Mouse (Mus musculus): ENCODE data around the gene Capza1.

The Capza1 gene

GRCm38 (mm10) chr3:104788561-104789311 is 75.6 kb downstream of the Capza1 start:
- no peak for DNase-seq (ENCODE audit: low spot score)

GRCm38 (mm10) chr3:104788075-104788474 is 76.2 kb downstream of the Capza1 start, which contains the start of gene Rhoc:
Gene Rhoc (plus strand): TSS chr3:104788375.
- no peak for DNase-seq (ENCODE audit: low spot score)

DNA sequence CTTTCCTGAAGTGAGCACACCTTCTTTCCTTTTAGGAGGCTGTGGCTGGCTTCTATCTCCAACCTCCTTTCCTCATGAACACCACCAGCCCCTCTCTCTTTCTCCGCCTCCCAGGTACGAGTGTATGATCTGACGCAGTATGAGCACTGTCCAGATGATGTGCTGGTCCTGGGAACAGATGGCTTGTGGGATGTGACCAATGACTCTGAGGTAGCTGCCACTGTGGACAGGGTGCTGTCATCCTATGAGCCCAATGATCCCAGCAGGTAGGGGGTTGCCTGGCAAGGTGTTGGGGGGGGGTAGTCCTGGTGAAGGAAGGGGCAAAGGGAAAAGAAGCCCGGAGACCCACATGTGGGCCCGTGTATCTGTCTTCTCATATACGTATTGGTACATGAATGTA is 79.0 kb downstream of the Capza1 start:
- DNase-seq (ENCODE audit: low spot score): no peak

DNA sequence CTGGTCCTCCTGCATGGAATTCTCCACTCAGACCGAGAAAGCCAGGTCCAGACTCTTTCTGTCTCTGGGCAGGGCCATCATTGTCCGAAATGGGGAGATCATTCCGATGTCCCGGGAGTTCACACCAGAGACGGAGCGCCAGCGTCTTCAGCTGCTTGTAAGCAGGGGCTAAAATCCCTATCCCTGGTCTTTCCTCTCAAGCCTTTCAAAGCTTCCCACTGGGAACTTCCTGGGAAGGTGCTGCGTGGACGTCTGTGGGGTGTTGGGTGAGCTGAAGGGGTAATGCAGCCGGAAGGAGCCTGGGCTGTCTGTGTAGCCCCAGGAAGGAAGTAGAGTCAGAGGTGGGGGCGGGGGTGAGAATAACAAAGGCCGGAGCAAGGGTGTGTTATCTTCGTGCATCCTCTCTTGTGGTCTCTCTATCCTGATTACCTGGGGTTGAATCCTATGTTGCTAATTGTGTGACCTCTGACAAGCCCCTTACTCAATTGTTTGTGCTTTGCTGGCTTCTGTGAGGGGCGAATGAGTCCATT is 80.3 kb downstream of the Capza1 start:
- DNase-seq (ENCODE audit: low spot score): no peak

DNA sequence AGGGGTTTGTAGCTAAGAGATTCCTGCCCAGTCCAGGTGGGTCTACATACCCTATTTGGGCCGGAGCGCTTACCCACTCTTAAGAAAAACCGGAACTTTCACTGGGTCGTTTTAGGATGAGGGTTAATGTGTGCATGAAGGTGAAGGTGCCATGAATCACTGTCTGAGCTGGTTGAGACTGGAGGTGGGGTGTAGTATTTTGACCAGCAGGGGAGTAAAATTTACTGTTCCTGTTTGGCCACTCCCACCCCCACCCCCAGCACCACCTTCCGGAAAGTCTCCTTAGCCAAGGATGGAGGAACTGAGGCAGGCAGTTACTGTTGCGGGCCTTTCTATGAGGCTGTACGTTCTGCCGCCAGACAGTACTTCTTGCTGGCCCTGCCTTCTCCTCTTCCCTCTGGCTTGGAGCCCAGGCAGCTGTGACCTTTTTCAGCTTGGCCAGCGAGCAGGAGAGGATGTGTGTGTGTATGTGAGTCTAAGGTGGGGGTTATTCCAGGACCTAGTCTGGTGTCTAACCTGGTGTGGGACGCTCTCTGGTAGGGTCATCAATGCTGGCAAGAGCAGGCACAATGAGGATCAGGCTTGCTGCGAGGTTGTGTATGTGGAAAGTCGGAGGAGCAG is 82.1 kb downstream of the Capza1 start:
- DNase-seq (ENCODE audit: low spot score): no peak

GRCm38 (mm10) chr3:104781471-104781903 is 82.8 kb downstream of the Capza1 start, which contains the start of gene Fam19a3:
Gene Fam19a3 (minus strand): TSS chr3:104781840.
- no peak for DNase-seq (ENCODE audit: low spot score)

- peak; percentile 37 for DNase-seq (ENCODE audit: low spot score)
Measured at GRCm38 (mm10) chr3:104780561-104781420, 83.5 kb downstream of the Capza1 start, which contains the start of gene Ppm1j. Gene Ppm1j (plus strand): TSS chr3:104781056.

DNA sequence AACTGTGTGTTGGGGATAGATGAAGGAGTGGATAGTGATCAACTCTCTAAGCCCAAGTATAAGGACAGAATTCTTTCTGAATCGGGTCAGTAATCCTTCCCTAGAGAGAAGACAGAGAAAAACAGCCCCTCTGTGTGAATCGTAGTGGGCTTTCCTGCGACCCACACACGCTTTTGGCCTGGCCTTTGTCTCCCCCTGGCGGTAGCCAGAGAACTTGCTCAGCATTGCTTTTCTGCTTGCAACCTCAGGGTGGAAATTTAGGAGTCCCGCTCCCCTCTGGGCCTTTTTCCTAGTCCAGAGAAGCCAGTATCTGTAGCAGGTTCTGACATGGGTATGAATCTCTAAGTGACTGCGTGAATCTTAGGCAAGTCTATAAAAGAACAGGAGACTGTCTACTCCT is 84.4 kb downstream of the Capza1 start:
- DNase-seq (ENCODE audit: low spot score): peak; percentile 39

- DNase-seq (ENCODE audit: low spot score): no peak
Measured at GRCm38 (mm10) chr3:104777342-104777741, 87.0 kb downstream of the Capza1 start.

GRCm38 (mm10) chr3:104773301-104773700 is 91.0 kb downstream of the Capza1 start:
- DNase-seq (ENCODE audit: low spot score): no peak

Measured in c-Kit-positive CD71-positive TER-119-positive erythroid progenitor cells, embryonic 14.5 days (primary cell).